Mouse (Mus musculus) hematopoietic stem cell, adult 5-6 weeks (primary cell): ENCODE results near the gene Wdtc1. TPM values are rescaled to one million over a fixed set of nuclear protein-coding genes. Genes with fewer than 3 reads are reported as not detected.
A peak's percentile ranks its signal among the peaks of the same experiment; 100 is the strongest.

Experiments
- ATAC-seq, 2 experiments: fragments of 125-278 bp in 1 of 2; replicated peaks in 1 of 2; 2 replicates each; pipeline ENCODE4 v1.8.0; 2016 to 2017; ENCODE audit warnings: inconsistent platforms in 2 of 2, mild to moderate bottlenecking in 2 of 2, moderate number of reproducible peaks in 2 of 2, low read depth in 1 of 2, moderate TSS enrichment in 1 of 2; ENCODE audit not compliant: low FRiP score in 2 of 2, poor library complexity in 2 of 2, severe bottlenecking in 2 of 2, insufficient read depth in 1 of 2, low TSS enrichment in 1 of 2
- total RNA-seq: library from RNA; stranded (forward); fragments of 172-1452, 232-1000 nt; gene quantifications from 2 replicates; pipeline ENCODE4 v1.2.3, GENCODE M21; 2017

Wdtc1 gene
- total RNA-seq, 1 experiment from 2014 or later = 13.7 TPM

DNA sequence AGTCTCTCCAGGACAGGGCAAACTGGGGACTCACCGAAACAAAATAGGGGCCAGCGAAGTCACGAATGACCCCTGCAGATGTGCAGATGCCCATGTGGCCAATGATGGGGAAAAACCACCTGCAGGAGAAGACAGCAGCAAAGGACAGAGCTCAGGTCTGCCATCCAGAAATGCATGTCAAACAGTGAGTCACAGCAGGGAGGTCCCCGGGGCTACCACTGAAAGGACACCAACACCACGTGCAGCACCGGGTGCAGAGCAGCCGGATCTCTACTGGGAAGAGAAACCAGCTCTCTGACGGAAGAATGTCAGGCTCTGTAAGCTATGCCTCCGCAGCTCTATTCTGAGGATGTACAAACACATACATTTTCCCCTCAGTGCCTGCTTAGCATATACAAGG lies 82.4 kb downstream of the Wdtc1 start:
- no peak for ATAC-seq

DNA sequence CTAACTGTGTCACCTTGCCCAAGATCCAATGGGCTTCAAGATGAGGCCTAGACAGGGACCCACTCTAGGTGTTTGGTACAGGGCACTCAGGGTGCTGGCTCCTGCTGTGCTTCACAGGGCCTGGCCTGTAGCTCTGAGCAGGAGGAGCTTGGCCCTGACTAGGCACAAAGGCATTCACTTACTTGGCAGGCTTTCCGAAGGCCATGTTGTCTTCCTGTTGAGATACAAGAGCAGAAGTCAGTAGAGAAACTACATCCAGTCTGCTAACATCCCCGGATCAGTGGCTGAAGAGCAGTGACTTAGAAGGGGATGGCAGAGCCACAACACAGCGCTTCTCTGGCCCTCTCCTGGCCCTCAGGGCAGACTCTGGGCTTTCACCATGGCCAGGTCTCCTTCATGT lies 83.7 kb downstream of the Wdtc1 start:
- no peak for ATAC-seq

DNA sequence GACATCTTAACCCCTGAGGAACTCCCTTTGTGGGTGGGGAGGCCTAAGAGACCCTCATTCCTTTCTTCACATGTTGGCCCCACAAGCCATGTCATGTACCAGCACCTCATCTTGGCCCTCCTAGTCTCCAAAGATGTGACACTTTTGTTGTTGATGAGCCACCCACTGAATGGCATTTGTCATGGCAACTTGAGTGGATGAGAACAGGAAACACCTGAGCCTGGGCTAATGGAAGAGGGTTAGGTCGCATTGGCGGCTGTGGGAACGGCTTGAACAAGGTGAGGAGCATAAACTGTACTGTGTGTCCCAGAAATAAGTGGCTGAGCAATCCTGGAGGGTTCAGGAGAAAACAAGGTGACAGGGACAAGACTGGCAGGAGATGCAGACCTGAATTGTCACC lies 84.3 kb downstream of the Wdtc1 start:
- no peak for ATAC-seq

DNA sequence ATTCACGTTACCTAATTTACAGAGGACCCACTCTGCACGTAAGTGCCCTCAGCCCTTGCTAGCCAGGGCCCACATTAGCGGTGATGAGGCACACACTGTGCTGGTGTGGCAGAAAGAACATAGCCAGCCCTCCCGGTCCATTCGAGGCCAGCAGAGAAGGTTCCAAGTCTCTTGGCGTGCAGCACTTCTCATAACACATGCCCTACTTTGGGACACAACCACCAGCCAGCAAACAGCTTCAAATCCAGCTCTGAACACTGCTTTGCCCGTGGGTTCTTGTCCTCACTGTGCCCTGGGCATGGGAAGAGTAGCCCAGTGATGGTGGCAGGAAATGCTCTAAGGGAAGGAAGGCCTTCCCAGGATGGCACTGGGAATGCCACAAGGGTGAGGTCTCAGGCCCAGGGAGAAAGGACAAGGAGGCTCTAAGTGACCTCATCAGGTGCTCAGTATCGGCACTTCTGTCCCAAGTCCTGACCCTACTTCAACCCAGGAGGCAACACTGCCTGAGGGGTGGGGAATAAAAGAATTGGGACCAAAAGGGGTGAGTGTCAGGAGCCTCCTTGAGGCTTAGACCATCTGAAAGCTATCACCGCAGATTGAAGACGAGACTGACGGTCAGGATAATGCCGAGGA lies 86.9 kb downstream of the Wdtc1 start:
- ATAC-seq = no peak

DNA sequence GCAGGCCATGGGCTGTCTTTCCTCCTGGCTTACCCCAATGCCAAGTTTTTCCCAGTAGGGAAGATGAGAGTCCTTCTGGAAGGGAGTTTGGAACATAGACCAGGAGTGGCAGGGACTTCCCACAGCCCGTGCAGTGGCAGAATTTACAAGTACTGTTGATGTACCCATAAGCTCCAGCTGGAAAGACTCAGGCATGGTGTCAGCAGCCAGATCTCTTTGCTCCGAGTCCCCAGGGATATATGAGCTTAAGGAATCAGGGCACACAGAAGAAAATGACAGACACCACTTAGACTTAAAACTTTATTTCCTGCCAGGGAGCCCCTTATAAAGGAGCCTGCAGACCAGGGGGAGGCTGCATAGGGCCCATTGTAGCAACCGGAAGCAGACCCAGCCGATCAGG lies 87.5 kb downstream of the Wdtc1 start:
- ATAC-seq = no peak

DNA sequence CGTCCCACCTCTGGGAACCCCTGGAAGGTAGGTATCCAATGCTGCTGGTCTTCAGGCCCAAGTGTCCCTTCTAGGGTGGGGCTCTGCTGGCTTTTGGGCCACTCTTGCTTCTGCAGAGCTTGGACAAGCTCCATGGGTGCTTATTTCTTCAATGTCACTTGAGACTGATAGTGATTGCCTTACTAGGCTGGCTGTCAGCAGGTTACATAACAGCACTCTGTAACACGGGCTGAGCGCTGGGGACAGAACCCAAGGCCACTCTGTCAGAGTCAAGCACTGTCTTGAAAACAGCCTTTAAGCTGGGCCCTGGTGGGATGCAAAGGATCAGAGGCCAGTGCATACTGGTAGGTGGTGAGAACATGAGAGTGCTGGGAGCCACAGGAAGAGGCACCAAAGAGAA lies 88.0 kb downstream of the Wdtc1 start:
- ATAC-seq = no peak

DNA sequence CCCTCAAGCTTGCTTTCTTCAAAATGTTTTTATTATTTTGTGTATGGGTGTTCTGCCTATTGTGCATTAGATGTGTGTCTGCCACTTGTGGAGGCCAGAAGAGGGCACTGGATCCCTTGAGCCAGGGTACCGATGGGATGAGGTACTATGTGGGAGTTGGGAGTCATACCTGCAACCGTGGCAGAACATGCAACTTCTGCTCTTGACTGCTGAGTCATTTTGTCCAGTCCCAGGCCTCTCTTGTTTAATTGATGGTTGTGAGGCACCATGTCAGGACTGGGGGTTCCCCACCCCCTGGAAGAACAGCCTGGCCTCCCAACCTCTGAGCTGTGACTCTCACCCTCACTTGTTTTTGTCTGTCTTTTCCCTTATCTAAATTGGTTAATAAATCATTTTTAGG lies 88.7 kb downstream of the Wdtc1 start:
- no peak for ATAC-seq

DNA sequence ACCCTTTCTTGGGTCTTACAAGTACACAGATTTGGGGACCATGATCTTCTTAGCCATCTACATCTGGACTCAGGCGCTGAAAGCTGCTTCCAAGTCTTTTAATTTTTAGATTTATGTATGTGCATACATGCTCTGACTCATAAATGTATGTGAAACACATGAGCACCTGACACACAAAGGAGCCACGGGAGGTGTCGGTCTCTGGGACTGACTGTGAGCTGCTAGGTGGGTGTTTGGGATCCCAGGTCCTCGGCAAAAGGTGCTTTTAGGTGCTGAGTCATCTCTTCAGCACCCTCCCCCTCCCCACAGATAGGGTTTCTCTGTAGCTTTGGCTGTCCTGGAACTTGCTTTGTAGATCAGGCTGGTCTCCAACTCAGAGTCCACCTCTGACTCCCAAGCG lies 89.5 kb downstream of the Wdtc1 start:
- no peak for ATAC-seq

DNA sequence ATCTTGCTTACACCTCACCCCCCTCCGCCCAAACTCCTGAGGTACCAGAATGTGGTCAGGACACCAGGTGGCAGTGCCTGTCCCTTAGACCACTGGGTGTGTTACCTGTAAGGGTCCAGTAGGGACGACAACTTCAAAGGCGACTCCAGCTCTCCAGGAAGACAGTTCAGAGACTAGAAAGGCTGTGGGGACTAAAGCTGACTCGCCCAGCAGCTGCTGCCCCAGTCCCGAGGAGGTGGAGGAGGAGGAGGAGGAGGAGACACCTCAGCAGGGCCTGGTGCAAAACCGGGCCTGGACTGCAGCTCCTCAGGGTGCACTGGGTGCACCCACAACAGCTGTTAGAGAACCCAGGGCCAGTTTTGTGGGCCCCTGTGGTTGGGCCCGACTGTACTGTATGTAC lies 90.4 kb downstream of the Wdtc1 start, which contains the start of gene Sytl1:
Gene Sytl1 (minus strand): TSS at position 232 of the 400 bp plus-strand sequence.
- ATAC-seq = peak; percentile 38 to 56; a peak in 2 of 4 replicates

DNA sequence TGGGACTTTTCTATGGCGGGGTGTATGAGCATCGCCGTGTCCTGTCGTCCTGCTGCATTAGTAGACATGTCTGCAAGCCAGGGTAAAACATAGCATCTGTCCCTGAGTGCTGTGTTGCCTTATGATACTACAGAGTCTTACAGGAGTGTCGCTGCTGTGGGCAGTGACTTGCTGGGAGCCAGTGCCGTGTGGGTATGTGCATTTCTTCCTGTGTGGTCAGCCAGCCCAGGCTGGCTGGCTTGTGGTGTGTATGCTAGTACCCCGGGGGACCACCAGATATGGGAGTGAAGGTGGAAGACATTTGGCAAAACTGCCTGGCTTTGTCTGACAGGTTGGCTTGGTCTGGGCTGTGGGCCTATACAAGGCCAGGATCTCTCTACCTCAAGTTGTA lies 90.9 kb downstream of the Wdtc1 start:
- ATAC-seq = peak; percentile 44 to 61

DNA sequence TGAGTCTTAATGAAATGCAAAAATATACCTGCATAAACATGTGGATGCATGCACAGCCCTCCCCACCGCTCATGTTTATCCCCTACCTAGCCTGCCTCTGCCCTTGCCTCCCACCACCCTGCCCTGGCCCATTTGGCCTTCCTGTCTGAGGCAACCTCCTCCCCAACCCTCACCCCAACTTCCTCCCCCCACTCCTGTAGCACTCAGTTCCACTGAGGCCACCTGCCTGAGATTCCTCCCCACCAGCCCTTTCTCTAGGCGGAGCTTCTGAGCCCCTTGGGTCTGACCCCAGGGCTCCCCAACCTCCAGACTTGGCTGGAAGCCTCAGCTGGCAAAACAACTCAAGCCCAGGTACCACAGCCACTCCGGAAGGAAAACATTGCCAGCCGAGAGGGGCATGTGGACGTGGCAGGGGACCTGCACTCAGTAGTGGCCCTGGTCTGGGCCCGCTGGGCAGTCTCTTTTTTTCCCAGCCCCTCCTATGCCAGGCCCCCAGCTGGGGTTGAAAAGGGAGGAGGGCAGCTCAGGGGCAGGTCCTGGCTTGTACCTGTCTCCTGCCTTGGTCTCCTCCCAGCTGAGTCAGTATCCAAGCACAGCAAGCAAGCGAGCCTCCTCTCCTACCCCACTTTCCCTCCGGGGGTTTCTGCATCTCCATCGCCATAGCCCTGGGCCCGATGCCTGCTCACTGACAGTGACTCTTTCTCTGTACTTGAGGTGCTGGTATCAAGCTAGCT lies 91.5 kb downstream of the Wdtc1 start:
- peak; percentile 15 to 41; a peak in 2 of 4 replicates for ATAC-seq

DNA sequence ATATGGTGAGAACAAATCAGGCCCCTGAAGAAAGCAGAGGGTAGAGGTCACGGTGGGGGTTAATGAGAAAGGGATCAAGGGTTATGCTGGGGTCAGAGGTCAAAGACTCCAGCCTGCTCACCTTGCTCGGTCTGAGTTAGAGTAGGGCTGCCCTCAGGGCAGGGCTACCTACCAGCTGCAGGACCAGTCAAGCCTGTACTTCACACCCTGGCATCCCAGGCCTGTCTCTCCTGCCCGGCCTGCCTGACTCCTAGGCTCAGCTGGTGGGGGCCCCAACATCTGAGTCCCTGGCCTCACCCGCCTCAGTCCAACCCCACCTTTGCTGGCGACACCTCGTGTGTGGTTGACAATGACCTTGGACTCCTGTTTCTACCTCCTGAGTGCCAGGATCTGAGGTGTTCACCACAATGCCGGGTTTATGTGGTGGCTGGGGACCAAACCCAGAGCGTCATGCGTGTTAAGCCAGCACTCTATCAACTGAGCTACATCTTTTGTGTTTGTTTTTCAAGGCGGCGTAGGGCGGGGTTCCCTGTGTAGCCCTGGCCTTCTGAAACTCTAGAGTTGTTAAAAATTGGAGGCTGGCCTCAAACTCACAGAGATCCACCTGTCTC lies 95.4 kb downstream of the Wdtc1 start:
- no peak for ATAC-seq

DNA sequence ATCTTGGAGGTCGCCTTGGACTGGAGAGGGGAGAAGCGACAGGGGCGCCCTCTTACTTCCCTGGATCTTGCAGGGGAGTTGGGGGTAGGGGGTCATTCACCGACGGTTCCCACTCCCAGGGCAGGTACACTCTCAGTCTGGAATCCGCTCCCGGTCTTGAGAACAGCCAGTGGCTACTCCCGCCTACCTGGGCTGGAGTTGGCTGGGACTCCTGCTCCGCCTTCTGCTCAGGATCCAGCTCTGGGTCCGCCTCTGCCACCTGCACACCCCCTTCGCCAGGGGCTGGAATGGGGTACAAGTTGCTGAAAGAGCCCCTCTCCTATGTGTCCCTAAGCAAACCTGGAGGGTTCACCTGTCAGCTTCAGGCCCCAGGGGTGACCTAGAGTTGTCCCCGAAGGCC lies 96.1 kb downstream of the Wdtc1 start:
- ATAC-seq = no peak

DNA sequence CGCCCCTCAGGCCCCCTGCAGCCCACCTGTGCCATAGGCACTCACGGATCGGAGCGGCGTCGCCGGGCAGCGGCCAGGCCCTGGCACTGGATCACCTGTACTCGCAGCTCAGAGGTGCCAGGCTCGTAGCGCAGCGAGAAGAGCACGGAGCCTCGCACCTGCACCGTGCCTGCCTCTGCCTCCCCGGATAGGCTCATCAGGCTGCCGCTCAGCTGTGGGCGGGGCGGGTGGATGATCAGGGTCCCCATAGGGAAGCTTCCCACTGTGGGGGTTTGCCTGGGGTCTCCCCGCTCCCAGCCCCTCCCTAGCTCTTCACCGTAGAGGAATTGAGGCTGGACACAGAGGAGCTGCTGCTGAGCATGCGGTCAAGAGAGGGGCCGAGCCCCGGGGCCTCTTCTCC lies 96.5 kb downstream of the Wdtc1 start:
- ATAC-seq = no peak

DNA sequence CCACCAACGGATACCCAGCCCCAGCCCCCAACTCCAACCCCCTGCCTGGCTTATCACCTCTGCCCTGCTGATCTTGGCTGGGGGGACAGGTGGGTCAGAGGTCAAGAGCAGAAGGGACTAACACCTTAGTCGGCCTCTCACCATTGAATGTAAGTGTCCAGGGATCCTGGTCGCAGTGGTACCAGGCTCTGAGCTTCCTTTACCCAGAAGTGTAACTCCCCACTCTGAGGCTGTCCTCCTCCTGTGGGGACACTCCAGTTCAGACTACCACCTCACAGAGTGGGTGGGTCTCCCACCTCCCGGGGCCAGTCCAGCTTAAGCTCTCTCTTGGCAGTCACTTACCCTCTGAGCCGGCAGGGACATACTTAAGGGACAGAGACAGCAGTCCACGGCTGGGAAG lies 97.9 kb downstream of the Wdtc1 start:
- no peak for ATAC-seq

DNA sequence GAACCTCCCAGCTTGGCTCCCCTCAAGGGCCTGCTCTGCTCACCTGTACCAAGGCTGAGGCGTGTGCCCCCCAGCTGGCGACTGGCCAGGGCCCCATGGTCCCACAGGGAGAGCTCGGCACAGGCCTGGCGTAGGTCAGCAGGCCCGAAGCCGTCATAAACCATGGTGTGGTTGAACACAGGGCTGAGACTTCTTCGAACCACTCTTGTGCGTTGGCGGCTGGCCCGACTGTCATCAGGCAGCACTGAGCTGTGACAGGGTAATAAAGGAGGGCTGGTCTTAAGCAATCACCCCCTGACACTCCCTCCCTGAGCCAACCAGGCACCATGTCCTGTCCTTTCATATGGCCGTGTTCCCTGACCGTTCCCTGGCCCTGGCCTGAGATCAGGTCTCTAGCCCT lies 99.9 kb downstream of the Wdtc1 start:
- ATAC-seq = no peak

DNA sequence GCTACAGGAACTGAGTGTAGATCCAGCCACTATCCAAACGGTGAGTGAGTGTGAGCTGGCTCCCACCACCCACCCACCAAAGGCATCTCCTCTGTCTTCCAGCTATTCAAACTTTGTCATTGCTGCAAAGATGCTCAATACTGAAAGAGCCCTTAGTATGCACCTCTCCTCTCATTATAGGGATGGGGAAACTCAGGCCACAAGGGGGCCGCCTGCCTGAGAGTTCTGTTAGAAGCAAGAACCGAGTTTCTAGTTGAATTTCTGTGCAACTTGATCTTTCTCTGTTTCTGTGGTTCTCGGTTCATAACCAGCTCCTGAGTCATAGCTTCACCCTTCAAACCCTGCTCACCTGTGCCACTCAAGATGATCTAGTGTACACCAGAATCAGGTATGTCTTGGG lies 101.2 kb downstream of the Wdtc1 start:
- ATAC-seq = no peak

DNA sequence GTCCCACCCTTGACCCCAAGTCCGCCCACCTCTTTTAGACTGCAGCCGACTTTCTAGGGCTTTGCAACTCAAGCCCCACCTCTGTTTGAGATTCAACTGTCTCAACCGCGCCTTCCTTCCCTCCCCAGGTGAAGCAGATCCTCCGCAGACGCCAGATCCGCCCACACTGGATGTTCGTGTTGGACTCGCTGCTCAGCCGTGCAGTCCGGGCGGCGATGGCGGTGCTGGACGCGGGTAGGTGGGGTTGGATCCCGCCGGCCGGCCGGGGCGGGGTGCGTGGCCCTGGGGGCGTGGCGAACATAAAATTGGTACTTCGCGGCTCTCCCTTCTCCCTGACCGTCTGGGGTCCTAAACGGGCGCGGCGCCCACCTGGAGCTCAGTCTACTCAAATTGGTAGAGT lies 102.1 kb downstream of the Wdtc1 start:
- ATAC-seq = no peak

DNA sequence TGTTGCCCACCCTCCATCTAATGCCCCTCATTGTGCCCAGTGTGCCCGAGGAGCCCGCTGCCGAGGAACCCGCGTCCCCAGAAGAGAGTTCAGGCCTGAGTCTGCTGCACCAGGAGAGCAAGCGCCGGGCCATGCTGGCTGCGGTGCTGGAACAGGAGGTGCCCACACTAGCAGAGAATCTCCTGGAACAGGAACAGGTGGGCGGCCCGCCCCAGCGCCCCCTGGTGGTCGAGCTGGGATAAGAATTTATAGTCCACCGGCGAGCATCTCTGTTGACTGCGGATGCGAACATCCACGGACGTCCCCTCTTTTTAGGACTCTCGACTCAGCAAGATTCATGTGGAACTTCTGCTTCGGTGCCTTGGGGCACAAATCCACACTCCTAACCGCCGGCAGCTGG lies 102.7 kb downstream of the Wdtc1 start:
- peak; percentile 56 to 57; a peak in 2 of 4 replicates for ATAC-seq
